9 mouse cellular contexts compared by ENCODE assay signal in the genomic region with DNA sequence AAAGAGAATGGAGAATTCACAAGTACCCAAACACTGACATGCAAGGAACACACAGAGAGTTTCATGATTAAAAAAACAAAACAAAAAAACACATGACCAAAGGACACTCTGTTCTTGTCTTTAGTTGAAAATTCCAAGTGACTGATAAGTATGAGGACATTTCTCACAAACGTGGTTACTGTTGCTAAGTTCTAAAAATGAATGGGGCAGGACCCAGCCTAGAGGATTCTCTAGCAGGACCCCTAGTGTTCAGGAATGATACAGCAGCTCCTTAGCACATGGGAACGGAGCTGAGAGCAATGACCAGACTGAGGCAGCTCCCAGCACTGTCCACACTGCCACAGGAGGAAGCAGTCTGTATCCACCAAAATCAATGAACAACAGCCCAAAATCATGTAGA. TPM values are rescaled to one million over a fixed set of nuclear protein-coding genes. Genes with fewer than 3 reads are reported as not detected.
A peak's percentile ranks its signal among the peaks of the same experiment; 100 is the strongest.
DNase-seq lines count a peak whose midpoint lies in the region; ATAC-seq and TF ChIP-seq lines count a peak whose summit lies in the region.
"Had no signal": no experiment of that assay in that cellular context is flagged by ENCODE, and none has a peak within 500 bp of the region (broad histone marks: within the 10 kb centered on the region; RNA-seq: fewer than 3 reads in every experiment).

No protein-coding gene starts in this region.

- no peak for TF ChIP-seq POLR2A in kidney, adult 2 months (IDR thresholded peaks at IDR 0.05; ENCODE audit: low read depth, low read length)
- TF ChIP-seq POLR2A in cortical plate, adult 2 months (IDR thresholded peaks at IDR 0.05; ENCODE audit: extremely low read depth, insufficient read depth, low read length): no peak

- WGBS in kidney, adult 2 months: 16% methylated on average over 2 of the region's 2 CpGs
- WGBS in kidney, embryonic 15.5 days: 32% methylated on average over 2 of the region's 2 CpGs
- 9% methylated on average over 2 of the region's 2 CpGs for WGBS in heart, embryonic 12.5 days

- no peaks in the 10 kb centered on the region for H3K27me3 ChIP-seq in kidney, adult 2 months (replicated peaks; ENCODE audit: control insufficient read depth, insufficient read depth, low read length)
- H3K27me3 ChIP-seq in kidney, embryonic 15.5 days: no peaks in the 10 kb centered on the region
- peaks cover 3% of the 10 kb centered on the region; the same call in 1 of the 2 replicates for H3K27me3 ChIP-seq in G1E (ENCODE audit: insufficient read depth, low read length)
- no peaks in the 10 kb centered on the region for H3K27me3 ChIP-seq in heart, embryonic 12.5 days (replicated peaks)
- H3K27me3 ChIP-seq: limb, embryonic 13.5 days had no signal

- peak; percentile 59 for TF ChIP-seq CTCF in kidney, adult 2 months (conservative IDR thresholded peaks at IDR 0.05; ENCODE audit: insufficient read depth, insufficient read length, low read depth, low read length)
- 0 out of 2 replicates have a peak, but pooled peaks have one; percentile 29 for TF ChIP-seq CTCF in G1E (IDR thresholded peaks at IDR 0.05; ENCODE audit: low read depth, low read length)
- peak; percentile 51 for TF ChIP-seq CTCF in cortical plate, adult 2 months (IDR thresholded peaks at IDR 0.05; ENCODE audit: extremely low read depth, insufficient read depth, low read length)

- H3K36me3 ChIP-seq in kidney, adult 2 months (ENCODE audit: control insufficient read depth, insufficient read depth, low read length): no peaks in the 10 kb centered on the region
- H3K36me3 ChIP-seq in kidney, embryonic 15.5 days: no peaks in the 10 kb centered on the region
- H3K36me3 ChIP-seq in G1E (replicated peaks): no peaks in the 10 kb centered on the region
- no peaks in the 10 kb centered on the region for H3K36me3 ChIP-seq in heart, embryonic 12.5 days
- H3K36me3 ChIP-seq: limb, embryonic 13.5 days had no signal

- H3K27ac ChIP-seq in kidney, adult 2 months (ENCODE audit: insufficient read depth, low read depth, low read length): no peak overlapping the region
- no peak overlapping the region for H3K27ac ChIP-seq in kidney, embryonic 15.5 days
- H3K27ac ChIP-seq in cortical plate, adult 2 months (ENCODE audit: insufficient read depth, low read length): no peak overlapping the region
- no peak overlapping the region for H3K27ac ChIP-seq in heart, embryonic 12.5 days (ENCODE audit: poor library complexity, severe bottlenecking)
- H3K27ac ChIP-seq: limb, embryonic 13.5 days had no signal

- no peak overlapping the region for H3K4me3 ChIP-seq in kidney, adult 2 months (ENCODE audit: insufficient read depth, low read depth, low read length)
- no peak overlapping the region for H3K4me3 ChIP-seq in kidney, embryonic 15.5 days (replicated peaks)
- no peak overlapping the region for H3K4me3 ChIP-seq in G1E (ENCODE audit: low read depth, low read length)
- no peak overlapping the region for H3K4me3 ChIP-seq in cortical plate, adult 2 months (ENCODE audit: insufficient read depth, low read length)
- H3K4me3 ChIP-seq in heart, embryonic 12.5 days: no peak overlapping the region
- H3K4me3 ChIP-seq: limb, embryonic 13.5 days had no signal

- DNase-seq in kidney, adult 2 months: peak; percentile 66
- peak; percentile 3 for DNase-seq in G1E (ENCODE audit: low spot score)
- peak; percentile 38 to 55 for DNase-seq in kidney, postnatal 4 days
- no peak for DNase-seq in Muller cell, postnatal 12 days (ENCODE audit: inconsistent ontology term)

- no peak overlapping the region for H3K4me2 ChIP-seq in kidney, embryonic 15.5 days
- H3K4me2 ChIP-seq in heart, embryonic 12.5 days: no peak overlapping the region
- H3K4me2 ChIP-seq: limb, embryonic 13.5 days had no signal

- ATAC-seq in kidney, embryonic 15.5 days (replicated peaks; ENCODE audit: low FRiP score): no peak
- no peak for ATAC-seq in G1E (ENCODE audit: extremely low read depth, insufficient number of reproducible peaks, low FRiP score, poor library complexity, severe bottlenecking)
- peak; percentile 51; the same call in 1 of the 2 replicates for ATAC-seq in heart, embryonic 12.5 days (ENCODE audit: insufficient number of reproducible peaks, low FRiP score)
- ATAC-seq in megakaryocyte progenitor cell, adult 5-6 weeks (replicated peaks; ENCODE audit: poor library complexity): peak; percentile 95

- H3K9me3 ChIP-seq in kidney, embryonic 15.5 days (replicated peaks): no peaks in the 10 kb centered on the region
- H3K9me3 ChIP-seq in G1E (replicated peaks): no peaks in the 10 kb centered on the region
- H3K9me3 ChIP-seq in heart, embryonic 12.5 days (replicated peaks): no peaks in the 10 kb centered on the region
- H3K9me3 ChIP-seq: limb, embryonic 13.5 days had no signal

- 0 out of 2 replicates have a peak, but pooled peaks cover 8% of the 10 kb centered on the region for H3K4me1 ChIP-seq in kidney, adult 2 months (ENCODE audit: control insufficient read depth, insufficient read depth, low read length)
- H3K4me1 ChIP-seq in kidney, embryonic 15.5 days: peaks cover 7% of the 10 kb centered on the region
- H3K4me1 ChIP-seq in G1E (ENCODE audit: insufficient read depth, low read depth, low read length): no peaks in the 10 kb centered on the region
- H3K4me1 ChIP-seq in cortical plate, adult 2 months (ENCODE audit: control insufficient read depth, insufficient read depth, low read length): peaks cover 3% of the 10 kb centered on the region
- H3K4me1 ChIP-seq in heart, embryonic 12.5 days (replicated peaks): peaks cover 17% of the 10 kb centered on the region

- no peak overlapping the region for H3K9ac ChIP-seq in kidney, embryonic 15.5 days
- no peak overlapping the region for H3K9ac ChIP-seq in heart, embryonic 12.5 days
- H3K9ac ChIP-seq: limb, embryonic 13.5 days had no signal

RNA-seq across cellular contexts. Expression of a gene that starts 26.6 kb away (rescaled TPM):
- 6.9 and 7.7 TPM in 2 replicates for polyA plus RNA-seq in kidney, adult 2 months (2012; rRNA removed)
- 51.6 and 52.5 TPM in 2 replicates for polyA plus RNA-seq in kidney, embryonic 15.5 days (2015; fragmentation: Nextera tagmentation; extraction: Ambion mirVana)
- total RNA-seq in G1E (2014; fragmentation: Nextera tagmentation) (1.3 and 1.9 TPM in 2 replicates), G1E (2017) (0.41 and 0.55 TPM in 2 replicates)
- 0.10 TPM in 2 replicates for polyA plus RNA-seq in G1E (2012)
- 21.5 and 22.9 TPM in 2 replicates for polyA plus RNA-seq in cortical plate, adult 2 months (2012; rRNA removed)
- 12.0 and 12.4 TPM in 2 replicates for polyA plus RNA-seq in heart, embryonic 12.5 days (2016; fragmentation: Nextera tagmentation; extraction: Ambion mirVana)
- 3.7 and 3.8 TPM in 2 replicates for total RNA-seq in megakaryocyte progenitor cell, adult 5-6 weeks (2015)
- 4.9 and 5.6 TPM in 2 replicates for total RNA-seq in megakaryocyte progenitor cell, adult 5-6 weeks (2017)

Comparison
In these comparisons a context has a peak if more than half of its experiments do, and no peak if none do; other contexts are left out.
1. ATAC-seq: peak in heart, embryonic 12.5 days (single experiment) and megakaryocyte progenitor cell, adult 5-6 weeks (single experiment); none in kidney, embryonic 15.5 days (single experiment) and G1E (single experiment).
2. Peak in every context shown above with its lines, with median percentiles within 50 percentile points of each other: CTCF ChIP-seq.